Mouse (Mus musculus) intestine, embryonic 16.5 days (tissue): ENCODE results near the gene C77080. TPM values are rescaled to one million over a fixed set of nuclear protein-coding genes. Genes with fewer than 3 reads are reported as not detected.
A peak's percentile ranks its signal among the peaks of the same experiment; 100 is the strongest.

Source experiments
- ATAC-seq: fragments of 200-750 bp; cut with Nextera tagmentation; 2 replicates; pipeline ENCODE4 v1.8.0; 2017; ENCODE audit warnings: moderate TSS enrichment, moderate library complexity
- H3K27ac ChIP-seq: fragments of 300-500 bp; sonication (generic); 2 replicates; pipeline ENCODE4 v1.5.1; 2014; ENCODE audit warnings: mild to moderate bottlenecking, low read length
- H3K27me3 ChIP-seq: fragments of 300-500 bp; sonication (generic); replicated peaks from 2 replicates; pipeline ENCODE4 v1.6.1; 2014; ENCODE audit warnings: low read length, control low read depth, mixed read lengths; ENCODE audit not compliant: control insufficient read depth, insufficient read depth
- H3K36me3 ChIP-seq: fragments of 300-500 bp; sonication (generic); 2 replicates; pipeline ENCODE4 v1.6.1; 2014; ENCODE audit warnings: low read length, control low read depth; ENCODE audit not compliant: control insufficient read depth, insufficient read depth
- H3K4me1 ChIP-seq: fragments of 300-500 bp; sonication (generic); 2 replicates; pipeline ENCODE4 v1.6.1; 2014; ENCODE audit warnings: low read length, control low read depth, mixed read lengths; ENCODE audit not compliant: control insufficient read depth, insufficient read depth
- H3K4me2 ChIP-seq: fragments of 300-500 bp; sonication (generic); 2 replicates; pipeline ENCODE4 v1.6.1; 2014; ENCODE audit warnings: low read depth, low read length, control low read depth
- H3K4me3 ChIP-seq: fragments of 300-500 bp; sonication (generic); 2 replicates; pipeline ENCODE4 v1.5.1; 2014; ENCODE audit warnings: mild to moderate bottlenecking, low read length
- H3K9ac ChIP-seq: fragments of 300-500 bp; sonication (generic); 2 replicates; pipeline ENCODE4 v1.6.1; 2014; ENCODE audit warnings: low read depth, low read length
- H3K9me3 ChIP-seq: fragments of 300-500 bp; sonication (generic); 2 replicates; pipeline ENCODE4 v1.6.1; 2016; ENCODE audit warnings: low read length, control low read depth; ENCODE audit not compliant: control insufficient read depth
- WGBS: fragments of 180-500 bp; shearing (Covaris S2); extraction: QIAGEN DNeasy Blood & Tissue Kit; methylation state at CpG from one replicate; pipeline ENCODE4 v1.1.7; 2014; 5-methylcytosine and 5-hydroxymethylcytosine counted together
- polyA plus RNA-seq: library from polyadenylated mRNA; unstranded; fragments of >200 nt; fragmentation: Nextera tagmentation; extraction: Ambion mirVana; gene quantifications from 2 replicates; pipeline ENCODE4 v1.2.1, GENCODE M21; 2015

The C77080 gene
- polyA plus RNA-seq, 1 experiment from 2014 or later, result 6.5 TPM

- peak overlapping the region; percentile 98 for H3K27ac ChIP-seq
- H3K4me3 ChIP-seq, result peak overlapping the region; percentile 83
- peaks cover 39% of the 10 kb centered on the region for H3K4me1 ChIP-seq
- H3K9ac ChIP-seq, result peak overlapping the region; percentile 90
- peak overlapping the region; percentile 95 for H3K4me2 ChIP-seq
- no peaks in the 10 kb centered on the region for H3K9me3 ChIP-seq
- H3K27me3 ChIP-seq, result peaks cover 5% of the 10 kb centered on the region; the same call in 1 of the 2 replicates
- 31% methylated on average over 15 of the region's 15 CpGs for WGBS
- no peak for ATAC-seq
- no peaks in the 10 kb centered on the region for H3K36me3 ChIP-seq
Measured at GRCm38 (mm10) chr4:129246360-129247301, 14.6 kb downstream of the C77080 start.

- no peaks in the 10 kb centered on the region for H3K36me3 ChIP-seq
- H3K27ac ChIP-seq, result peak overlapping the region; percentile 47
- no peak overlapping the region for H3K4me2 ChIP-seq
- H3K27me3 ChIP-seq, result peaks cover 5% of the 10 kb centered on the region; the same call in 1 of the 2 replicates
- H3K4me1 ChIP-seq, result peaks cover 45% of the 10 kb centered on the region
- H3K4me3 ChIP-seq, result no peak overlapping the region
- ATAC-seq, result no peak
- no peaks in the 10 kb centered on the region for H3K9me3 ChIP-seq
- no peak overlapping the region for H3K9ac ChIP-seq
- 45% methylated on average over 4 of the region's 4 CpGs for WGBS
Measured at GRCm38 (mm10) chr4:129244802-129245201, 16.4 kb downstream of the C77080 start.

GRCm38 (mm10) chr4:129242761-129243160 lies 18.4 kb downstream of the C77080 start:
- Histone ChIP-seq H3K36me3 (no peaks in the 10 kb centered on the region), H3K9me3 (no peaks in the 10 kb centered on the region), H3K4me2 (0 out of 2 replicates have a peak overlapping the region, but pooled peaks have one; percentile 12), H3K27me3 (peaks cover 2% of the 10 kb centered on the region; the same call in 1 of the 2 replicates), H3K9ac (peak overlapping the region; percentile 43; the same call in 1 of the 2 replicates), H3K27ac (peak overlapping the region; percentile 31; the same call in 1 of the 2 replicates), H3K4me3 (no peak overlapping the region), H3K4me1 (peaks cover 53% of the 10 kb centered on the region)
- 41% methylated on average over 4 of the region's 4 CpGs for WGBS
- no peak for ATAC-seq

- Histone ChIP-seq H3K9me3 (no peaks in the 10 kb centered on the region), H3K27ac (peak overlapping the region; percentile 31), H3K4me3 (no peak overlapping the region), H3K27me3 (no peaks in the 10 kb centered on the region), H3K9ac (peak overlapping the region; percentile 43), H3K36me3 (no peaks in the 10 kb centered on the region), H3K4me1 (peaks cover 57% of the 10 kb centered on the region), H3K4me2 (0 out of 2 replicates have a peak overlapping the region, but pooled peaks have one; percentile 12)
- ATAC-seq, result no peak
- WGBS, result 50% methylated on average over 4 of the region's 4 CpGs
Measured at GRCm38 (mm10) chr4:129242327-129242726, 18.9 kb downstream of the C77080 start.

- ATAC-seq, result no peak
- H3K4me2 ChIP-seq, result no peak overlapping the region
Measured at GRCm38 (mm10) chr4:129241898-129242297, 19.3 kb downstream of the C77080 start.

GRCm38 (mm10) chr4:129239075-129239474 lies 22.1 kb downstream of the C77080 start:
- peak; percentile 83 for ATAC-seq
- 0% methylated on average over 26 of the region's 29 CpGs for WGBS
- H3K4me1 ChIP-seq, result peaks cover 66% of the 10 kb centered on the region

More at GRCm38 (mm10) chr4:129241898-129242297, 19.3 kb downstream of the C77080 start:
- no peak overlapping the region; the same call in 1 of the 2 replicates for H3K27ac ChIP-seq
- H3K4me3 ChIP-seq, result no peak overlapping the region
- no peaks in the 10 kb centered on the region for H3K9me3 ChIP-seq
- WGBS, result 35% methylated on average over 7 of the region's 7 CpGs
- no peaks in the 10 kb centered on the region for H3K36me3 ChIP-seq
- no peaks in the 10 kb centered on the region for H3K27me3 ChIP-seq
- peaks cover 61% of the 10 kb centered on the region for H3K4me1 ChIP-seq
- peak overlapping the region; percentile 43 for H3K9ac ChIP-seq

GRCm38 (mm10) chr4:129238579-129239016 lies 22.6 kb downstream of the C77080 start:
- peak overlapping the region; percentile 80 for H3K9ac ChIP-seq
- H3K9me3 ChIP-seq, result no peaks in the 10 kb centered on the region
- H3K27ac ChIP-seq, result peak overlapping the region; percentile 73
- H3K36me3 ChIP-seq, result no peaks in the 10 kb centered on the region
- WGBS, result under 1% methylated on average over 19 of the region's 23 CpGs
- H3K4me1 ChIP-seq, result peaks cover 66% of the 10 kb centered on the region
- peak; percentile 23 for ATAC-seq
- peak overlapping the region; percentile 99 for H3K4me2 ChIP-seq
- no peaks in the 10 kb centered on the region for H3K27me3 ChIP-seq
- H3K4me3 ChIP-seq, result peak overlapping the region; percentile 71

More at GRCm38 (mm10) chr4:129239075-129239474, 22.1 kb downstream of the C77080 start:
- H3K4me2 ChIP-seq, result peak overlapping the region; percentile 99
- peak overlapping the region; percentile 73 for H3K27ac ChIP-seq
- H3K36me3 ChIP-seq, result no peaks in the 10 kb centered on the region
- peak overlapping the region; percentile 80 for H3K9ac ChIP-seq
- no peaks in the 10 kb centered on the region for H3K27me3 ChIP-seq
- H3K4me3 ChIP-seq, result peak overlapping the region; percentile 71
- H3K9me3 ChIP-seq, result no peaks in the 10 kb centered on the region

- H3K27ac ChIP-seq, result peak overlapping the region; percentile 90
- H3K9me3 ChIP-seq, result no peaks in the 10 kb centered on the region
- peaks cover 72% of the 10 kb centered on the region for H3K4me1 ChIP-seq
- WGBS, result 10% methylated on average over 21 of the region's 21 CpGs
- peak overlapping the region; percentile 99 for H3K4me2 ChIP-seq
- H3K9ac ChIP-seq, result peak overlapping the region; percentile 80
- H3K36me3 ChIP-seq, result no peaks in the 10 kb centered on the region
- peak overlapping the region; percentile 71 for H3K4me3 ChIP-seq
- no peak for ATAC-seq
- H3K27me3 ChIP-seq, result no peaks in the 10 kb centered on the region
Measured at GRCm38 (mm10) chr4:129237843-129238441, 23.3 kb downstream of the C77080 start.

GRCm38 (mm10) chr4:129236236-129236813 lies 24.9 kb downstream of the C77080 start:
- Histone ChIP-seq H3K9me3 (no peaks in the 10 kb centered on the region), H3K4me3 (no peak overlapping the region), H3K9ac (peak overlapping the region; percentile 80; the same call in 1 of the 2 replicates), H3K27ac (peak overlapping the region; percentile 90), H3K4me2 (peak overlapping the region; percentile 99), H3K36me3 (no peaks in the 10 kb centered on the region), H3K27me3 (no peaks in the 10 kb centered on the region), H3K4me1 (peaks cover 71% of the 10 kb centered on the region)
- no peak for ATAC-seq
- WGBS, result 63% methylated on average over 8 of the region's 8 CpGs
